Mouse (Mus musculus): Measurements from ENCODE around the gene Gucy1b2. TPM values are rescaled to one million over a fixed set of nuclear protein-coding genes. Genes with fewer than 3 reads are reported as not detected.

Gene Gucy1b2
- total RNA-seq, 2 experiments from 2014 or later: not detected

DNA sequence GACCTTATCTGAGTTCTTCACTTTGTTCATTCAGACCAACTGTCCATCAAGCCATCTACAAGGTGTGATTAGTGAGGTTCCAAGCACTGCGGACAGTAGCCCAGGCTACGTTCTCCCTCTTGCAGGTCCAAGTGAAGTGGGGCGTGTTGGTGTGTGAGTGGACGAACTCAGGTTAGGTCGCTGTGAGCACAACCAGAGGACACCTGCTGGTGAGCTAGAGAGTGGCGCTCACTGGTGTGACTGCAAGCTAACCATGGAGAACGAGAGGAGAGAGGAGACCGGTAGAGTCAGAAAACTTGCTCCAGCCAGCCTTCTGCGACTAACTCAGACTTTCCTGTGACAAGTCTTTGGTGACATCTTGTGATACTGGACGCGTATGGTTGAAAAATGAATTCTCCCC is 3.5 kb upstream of the Gucy1b2 start:
- no peak overlapping the region for H3K4me3 ChIP-seq
- intact Hi-C loops (cut with DNase I): loop anchor here (5.0 kb wide), 1 partner anchor 127 kb away; no protein-coding TSS in a partner anchor
- H3K27ac ChIP-seq: no peak overlapping the region
- DNase-seq: no peak
- no peak for TF ChIP-seq CTCF (IDR thresholded peaks at IDR 0.05)

DNA sequence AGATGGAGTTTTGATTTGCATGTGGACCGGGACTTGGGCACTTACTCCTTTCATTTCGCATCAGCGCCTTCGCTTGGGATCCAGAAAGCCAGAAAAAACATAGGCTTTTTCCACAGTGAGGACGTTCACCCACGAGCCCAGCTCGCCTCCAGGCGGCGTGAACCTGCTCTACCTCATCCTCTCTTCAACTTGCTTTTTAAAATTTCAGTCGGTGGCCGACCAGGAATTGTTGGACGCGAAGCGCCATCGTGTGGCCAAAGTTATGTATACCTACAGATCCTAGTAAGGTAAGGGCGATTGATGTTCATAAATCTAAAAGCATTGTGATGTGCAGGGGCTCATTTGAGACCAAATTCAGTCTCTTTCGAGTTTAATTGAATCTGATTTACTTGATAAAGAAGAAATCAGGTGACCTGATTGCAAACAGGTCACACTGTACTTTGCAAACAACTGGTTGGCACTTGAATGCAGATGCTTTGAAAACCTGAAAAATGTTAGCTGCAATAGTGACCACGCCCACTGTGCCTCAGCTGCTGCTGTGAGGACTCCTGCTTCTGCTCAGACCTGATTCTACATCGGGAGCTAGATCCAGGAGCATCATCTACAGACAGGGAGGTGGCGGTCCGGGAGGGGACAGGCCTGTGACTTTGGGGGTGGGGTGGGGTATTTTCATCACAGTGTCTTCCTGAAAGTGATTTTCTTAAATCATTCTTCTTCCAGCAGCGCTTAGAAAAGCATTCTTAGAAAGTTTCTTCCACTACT is 1.5 kb upstream of the Gucy1b2 start:
- Histone ChIP-seq H3K27ac (no peak overlapping the region), H3K4me3 (peak overlapping the region; percentile 56)
- peak; percentile 89 for TF ChIP-seq CTCF (IDR thresholded peaks at IDR 0.05)
- DNase-seq: peak; percentile 82
- intact Hi-C loops (cut with DNase I): loop anchor here (1.0 to 5.0 kb wide), 3 partner anchors 125 to 885 kb away; no protein-coding TSS in a partner anchor

DNA sequence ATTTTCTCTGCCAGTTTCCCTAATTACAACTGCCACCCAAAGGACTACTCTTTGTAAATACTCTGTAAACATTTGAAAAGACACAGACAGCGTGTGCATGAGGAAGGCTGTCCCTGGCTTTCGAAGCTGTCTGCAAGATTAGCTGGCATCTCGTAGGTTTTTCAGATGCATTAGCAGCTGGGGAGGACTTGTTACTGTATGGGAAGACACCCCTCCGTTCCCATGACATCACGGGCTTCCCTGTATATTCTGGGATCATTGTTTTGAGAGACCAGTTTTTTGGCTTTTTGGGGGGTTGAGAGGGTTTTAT is 564 bp downstream of the Gucy1b2 start:
- TF ChIP-seq CTCF (IDR thresholded peaks at IDR 0.05): no peak
- Histone ChIP-seq H3K4me3 (no peak overlapping the region), H3K27ac (no peak overlapping the region)
- no peak for DNase-seq
- intact Hi-C loops (cut with DNase I): loop anchor here (5.0 kb wide), 1 partner anchor 123 kb away; no protein-coding TSS in a partner anchor

DNA sequence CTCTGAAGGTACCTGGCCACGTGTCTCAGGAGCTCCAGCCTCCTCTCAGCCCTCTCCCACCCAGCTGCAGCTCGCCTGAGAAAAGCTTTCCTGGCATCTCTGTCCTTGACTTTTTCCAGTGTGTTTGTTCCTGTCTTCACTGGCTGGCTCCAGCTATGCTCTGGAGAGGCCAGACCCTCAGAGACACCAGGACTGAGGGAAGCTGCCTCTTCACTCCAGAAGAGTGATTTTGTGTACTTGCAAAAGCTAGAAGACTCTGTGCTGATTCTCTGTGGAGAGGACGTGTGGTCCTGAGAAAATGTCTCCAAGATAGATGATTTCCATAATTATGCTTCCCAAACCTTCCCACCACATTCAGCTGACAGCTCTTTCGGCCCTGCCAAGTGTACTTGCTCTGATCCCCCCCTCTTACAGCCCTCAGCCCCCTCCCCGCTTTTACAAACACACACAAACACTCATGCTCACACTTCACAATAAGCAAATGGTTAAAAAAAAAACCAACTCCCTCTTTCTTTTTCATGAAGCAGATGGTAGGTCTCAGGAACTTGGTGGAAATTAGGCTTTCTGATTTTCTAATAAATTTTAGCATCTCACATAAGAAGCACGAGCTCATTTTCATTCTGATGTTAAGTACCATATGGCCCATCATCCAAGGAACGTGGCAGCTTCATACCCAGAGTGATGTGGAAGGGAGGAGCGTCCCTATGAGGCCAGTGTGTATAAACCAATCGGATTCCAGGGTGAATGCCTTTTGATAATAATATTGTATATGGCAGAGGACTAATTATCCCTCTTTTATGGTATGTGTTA is 1.1 kb downstream of the Gucy1b2 start:
- Histone ChIP-seq H3K27ac (no peak overlapping the region), H3K4me3 (no peak overlapping the region)
- DNase-seq: no peak
- no peak for TF ChIP-seq CTCF (IDR thresholded peaks at IDR 0.05)
- intact Hi-C loops (cut with DNase I): loop anchor here (5.0 kb wide), 1 partner anchor 123 kb away; no protein-coding TSS in a partner anchor

DNA sequence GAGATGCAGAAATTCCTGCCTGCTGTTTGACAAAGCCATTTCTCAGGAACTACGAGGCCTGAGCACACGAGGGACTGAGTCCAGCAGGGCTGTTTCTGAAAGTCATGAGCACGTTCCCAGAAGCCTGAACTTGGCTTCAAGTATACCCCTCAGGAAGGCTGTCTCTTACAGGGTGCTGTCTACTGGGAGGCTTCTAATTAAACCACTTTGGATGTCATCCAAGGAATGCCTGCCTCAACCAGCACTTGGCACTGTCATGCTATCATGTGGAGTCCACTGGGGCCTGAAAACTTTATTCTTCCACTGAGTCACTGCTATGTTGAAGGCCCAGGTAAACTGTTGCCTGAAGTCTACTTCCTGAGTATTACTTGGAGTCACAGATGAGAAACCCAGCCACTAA is 2.0 kb downstream of the Gucy1b2 start:
- no peak for DNase-seq
- no peak for TF ChIP-seq CTCF (IDR thresholded peaks at IDR 0.05)
- H3K4me3 ChIP-seq: no peak overlapping the region
- no peak overlapping the region for H3K27ac ChIP-seq
- intact Hi-C loops (cut with DNase I): no loop called here

DNA sequence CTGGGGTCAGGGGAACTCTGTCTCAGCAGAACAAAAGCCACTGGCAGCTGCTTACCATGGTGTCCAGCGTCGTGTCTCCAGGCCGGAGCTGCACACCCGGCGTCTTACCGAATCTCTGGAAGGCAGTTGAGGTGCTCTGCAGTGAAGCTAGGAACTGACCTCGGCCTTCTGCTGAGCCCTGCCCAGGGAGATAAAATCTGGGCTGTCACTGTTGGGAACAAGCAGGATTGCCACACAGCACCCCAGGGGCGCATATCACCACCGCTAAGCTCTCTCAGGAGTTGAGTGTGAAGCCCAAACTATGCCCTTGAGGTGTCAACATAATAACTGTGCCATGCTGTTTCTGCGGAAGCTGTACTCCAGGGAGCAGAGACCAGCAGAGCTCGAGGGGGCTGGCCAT is 2.8 kb downstream of the Gucy1b2 start:
- no peak for TF ChIP-seq CTCF (IDR thresholded peaks at IDR 0.05)
- intact Hi-C loops (cut with DNase I): no loop called here
- no peak for DNase-seq
- no peak overlapping the region for H3K27ac ChIP-seq
- no peak overlapping the region for H3K4me3 ChIP-seq

DNA sequence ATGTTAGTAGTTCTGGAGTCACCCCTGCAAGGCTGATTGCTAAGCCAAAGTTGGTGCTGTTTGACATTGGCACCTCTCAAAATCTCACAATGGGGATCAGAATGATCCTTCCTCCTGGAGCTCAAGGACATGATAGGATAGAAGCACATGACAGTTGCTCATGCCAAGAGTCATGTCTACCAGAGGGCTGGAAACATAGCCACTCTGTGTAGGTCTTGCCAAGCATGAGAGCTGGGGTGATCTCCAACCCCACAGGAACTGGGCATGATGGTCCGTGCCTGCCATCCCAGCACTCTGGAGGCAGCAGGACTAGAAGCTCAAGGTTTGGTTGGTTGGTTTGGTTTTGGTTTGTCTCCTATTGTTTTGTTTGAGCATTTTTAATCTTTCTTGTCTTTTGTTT is 5.4 kb downstream of the Gucy1b2 start:
- no peak for TF ChIP-seq CTCF (IDR thresholded peaks at IDR 0.05)
- intact Hi-C loops (cut with DNase I): no loop called here
- no peak overlapping the region for H3K27ac ChIP-seq
- H3K4me3 ChIP-seq: no peak overlapping the region
- no peak for DNase-seq

DNA sequence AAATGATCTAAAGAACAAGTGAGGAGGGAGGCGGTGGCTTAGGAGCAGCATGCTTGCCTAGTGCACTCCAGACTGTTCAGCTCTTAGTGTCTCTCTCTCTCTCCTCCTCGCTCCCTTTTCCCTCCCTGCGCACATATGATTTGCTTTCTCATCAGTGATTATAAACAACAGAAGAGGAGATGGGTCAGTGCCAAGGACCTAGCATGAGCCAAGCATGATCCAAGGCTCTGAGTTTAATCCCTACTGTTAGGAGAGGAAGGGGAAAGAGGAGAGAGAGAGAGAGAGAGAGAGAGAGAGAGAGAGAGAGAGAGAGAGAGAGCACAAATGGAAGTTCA is 8.9 kb downstream of the Gucy1b2 start:
- intact Hi-C loops (cut with DNase I): no loop called here
- Histone ChIP-seq H3K4me3 (no peak overlapping the region), H3K27ac (no peak overlapping the region)
- no peak for DNase-seq
- TF ChIP-seq CTCF (IDR thresholded peaks at IDR 0.05): no peak

DNA sequence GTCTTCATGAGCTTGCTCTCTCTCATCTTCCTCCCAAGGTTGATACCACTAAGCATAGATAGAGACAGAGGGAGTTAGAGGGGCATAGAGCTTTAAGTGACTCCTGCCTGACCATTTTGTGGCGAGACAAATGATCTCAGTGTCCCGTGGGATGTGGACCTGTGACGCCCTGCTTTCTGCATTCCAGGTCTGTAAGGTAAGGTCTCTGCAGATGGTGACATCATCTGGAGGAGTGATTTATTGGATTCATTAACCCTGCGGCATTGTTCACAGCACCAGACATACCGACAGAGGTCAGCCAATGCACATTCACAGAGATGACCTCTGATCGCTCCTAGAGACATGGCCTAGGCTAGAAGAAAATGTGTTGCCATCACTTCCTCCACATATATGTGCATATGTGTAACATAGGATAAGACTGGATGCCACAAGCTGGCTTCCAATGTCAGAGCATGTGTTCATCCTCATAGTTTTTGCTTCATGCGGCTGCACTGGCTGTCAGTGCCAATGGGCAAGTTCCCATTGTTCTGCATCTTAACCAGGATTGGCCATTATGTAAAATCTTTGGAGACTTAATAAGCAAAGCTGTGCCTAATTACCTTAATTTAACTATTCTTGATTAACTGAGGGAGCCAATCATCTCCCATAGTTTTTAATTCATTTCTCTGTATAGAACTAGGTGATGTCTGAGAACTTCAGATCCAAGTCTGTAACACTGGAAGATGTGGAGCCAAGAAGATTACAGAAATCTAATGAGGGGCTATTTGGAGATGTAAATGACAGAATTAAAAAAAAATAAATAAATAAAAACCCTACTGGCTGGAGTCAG is 9.5 kb downstream of the Gucy1b2 start:
- Histone ChIP-seq H3K4me3 (no peak overlapping the region), H3K27ac (no peak overlapping the region)
- intact Hi-C loops (cut with DNase I): no loop called here
- no peak for TF ChIP-seq CTCF (IDR thresholded peaks at IDR 0.05)
- no peak for DNase-seq

DNA sequence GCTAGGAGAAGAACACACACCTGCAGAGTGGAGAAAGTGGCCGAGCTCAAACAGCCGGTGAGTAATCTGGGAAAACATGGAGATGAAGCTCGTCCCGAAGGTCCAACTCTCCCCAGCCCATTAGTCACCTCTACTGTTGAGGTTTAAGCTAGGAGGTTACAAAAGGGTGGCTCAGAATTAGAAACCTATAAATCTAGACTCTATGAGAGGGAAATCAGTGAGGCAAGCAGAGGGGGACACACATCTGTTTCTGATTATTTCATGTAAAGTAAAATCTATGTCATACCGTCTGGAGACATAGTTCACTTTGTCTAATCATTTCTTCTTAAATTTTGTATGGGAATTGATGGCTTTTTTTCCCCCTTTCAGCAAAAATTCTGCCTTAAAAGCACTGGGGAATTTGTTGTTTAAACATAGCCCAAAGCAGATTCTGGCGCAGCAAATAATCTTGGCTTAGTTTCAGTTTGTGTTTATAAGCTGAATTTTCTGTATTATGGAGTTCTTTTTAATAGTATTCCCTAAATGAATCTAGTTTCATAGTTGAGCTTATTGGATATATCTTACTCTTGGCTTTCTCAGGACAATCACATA is 12.2 kb downstream of the Gucy1b2 start:
- intact Hi-C loops (cut with DNase I): no loop called here
- no peak for DNase-seq

DNA sequence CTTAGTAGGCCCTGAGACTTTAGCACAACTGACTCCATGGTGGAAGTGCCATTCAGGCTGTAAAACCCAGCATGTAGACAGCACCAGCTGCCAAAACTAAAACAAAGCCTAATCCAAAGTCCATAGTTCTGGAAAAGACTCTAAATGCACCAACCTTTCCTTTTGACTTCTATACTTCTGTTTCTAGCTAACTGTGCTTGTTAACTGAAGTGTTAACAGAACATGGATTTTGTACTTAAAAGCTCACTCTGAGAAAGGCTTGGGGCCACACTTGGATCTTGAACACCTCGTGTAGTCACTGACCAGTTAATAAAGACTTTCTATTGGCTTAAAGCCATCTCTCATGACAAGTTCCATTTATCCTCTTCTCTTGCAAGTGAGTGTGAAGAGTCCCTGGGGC is 13.1 kb downstream of the Gucy1b2 start:
- Histone ChIP-seq H3K4me3 (no peak overlapping the region), H3K27ac (no peak overlapping the region)
- DNase-seq: no peak
- no peak for TF ChIP-seq CTCF (IDR thresholded peaks at IDR 0.05)
- intact Hi-C loops (cut with DNase I): no loop called here

More for the DNA sequence above, 12.2 kb downstream of the Gucy1b2 start:
- Histone ChIP-seq H3K27ac (no peak overlapping the region), H3K4me3 (no peak overlapping the region)
- no peak for TF ChIP-seq CTCF (IDR thresholded peaks at IDR 0.05)

DNA sequence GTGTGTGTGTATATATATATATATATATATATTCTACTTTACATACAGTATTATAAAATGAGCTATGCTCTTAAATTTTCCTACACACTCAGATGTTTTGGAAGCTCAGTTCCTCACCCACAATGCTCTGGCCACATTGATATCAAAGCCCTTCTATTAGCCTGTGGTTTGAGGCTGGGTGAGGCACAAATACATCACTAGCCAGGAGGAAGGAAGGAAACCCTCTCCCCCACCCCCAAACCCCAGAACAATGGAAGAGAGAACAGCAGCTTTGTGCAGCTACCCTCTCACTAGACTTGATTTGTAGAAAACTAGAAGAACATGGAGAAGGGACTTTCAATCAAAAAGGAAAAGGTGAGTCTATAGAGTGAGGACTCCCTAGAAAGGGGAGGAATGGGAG is 16.1 kb downstream of the Gucy1b2 start:
- Histone ChIP-seq H3K4me3 (no peak overlapping the region), H3K27ac (no peak overlapping the region)
- intact Hi-C loops (cut with DNase I): no loop called here
- no peak for DNase-seq
- no peak for TF ChIP-seq CTCF (IDR thresholded peaks at IDR 0.05)
